Mouse (Mus musculus): ENCODE data around the gene Klhl18. TPM values are rescaled to one million over a fixed set of nuclear protein-coding genes. Genes with fewer than 3 reads are reported as not detected.
A peak's percentile ranks its signal among the peaks of the same experiment; 100 is the strongest.
"Not testable (repeated sequence)": the region's sequence is repeated elsewhere in the genome, so short reads cannot be mapped to it uniquely, and the experiment has no call there.

Gene Klhl18
- polyA plus RNA-seq, 1 experiment from 2014 or later = 8.7 TPM

DNA sequence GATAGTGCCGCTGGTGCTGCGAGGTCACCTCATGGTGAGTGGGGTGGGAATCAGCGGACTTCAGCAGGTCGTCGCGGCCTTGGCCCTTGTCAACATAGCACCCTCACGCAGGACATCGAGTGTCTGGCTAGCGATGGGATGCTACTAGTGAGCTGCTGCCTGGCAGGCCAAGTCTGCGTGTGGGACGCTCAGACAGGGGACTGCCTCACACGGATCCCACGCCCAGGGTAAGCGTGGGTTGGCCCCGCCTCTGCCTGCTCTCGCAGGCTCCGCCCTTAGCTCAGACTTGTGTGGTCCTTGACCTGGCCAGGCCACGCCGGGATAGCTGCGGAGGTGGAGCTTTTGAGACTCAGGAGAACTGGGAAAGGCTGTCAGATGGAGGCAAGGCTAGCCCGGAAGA, 95.8 kb downstream of the Klhl18 start:
- Histone ChIP-seq H3K9ac (ENCODE audit: low read length) (peak overlapping the region; percentile 46; the same call in 1 of the 2 replicates), H3K27ac (replicated peaks in 1 of 2; ENCODE audit: control insufficient read depth in 1 of 2, insufficient read depth in 1 of 2, low read depth in 2 of 2, low read length in 2 of 2) (no peak overlapping the region), H3K4me2 (ENCODE audit: low read length) (peak overlapping the region; percentile 58), H3K36me3 (ENCODE audit: control insufficient read depth, insufficient read depth, low read length) (peaks cover 64% of the 10 kb centered on the region), H3K4me1 (ENCODE audit: control insufficient read depth in 2 of 2, insufficient read depth in 2 of 2, low read length in 2 of 2) (peaks cover 0 to 6% of the 10 kb centered on the region in 2 experiments; a peak in 1 of 4 replicates), H3K27me3 (ENCODE audit: control insufficient read depth, insufficient read depth, low read length) (no peaks in the 10 kb centered on the region), H3K4me3 (ENCODE audit: control insufficient read depth in 1 of 2, insufficient read depth in 1 of 2, low read depth in 1 of 2, low read length in 2 of 2) (peak overlapping the region; percentile 11 to 18), H3K9me3 (ENCODE audit: control insufficient read depth, low read length) (no peaks in the 10 kb centered on the region)
- 0 out of 2 replicates have a peak, but pooled peaks have one; percentile 18 for ATAC-seq (ENCODE audit: insufficient number of reproducible peaks, insufficient read depth, low FRiP score, low read depth)
- WGBS = 22% methylated on average over 21 of the region's 21 CpGs

DNA sequence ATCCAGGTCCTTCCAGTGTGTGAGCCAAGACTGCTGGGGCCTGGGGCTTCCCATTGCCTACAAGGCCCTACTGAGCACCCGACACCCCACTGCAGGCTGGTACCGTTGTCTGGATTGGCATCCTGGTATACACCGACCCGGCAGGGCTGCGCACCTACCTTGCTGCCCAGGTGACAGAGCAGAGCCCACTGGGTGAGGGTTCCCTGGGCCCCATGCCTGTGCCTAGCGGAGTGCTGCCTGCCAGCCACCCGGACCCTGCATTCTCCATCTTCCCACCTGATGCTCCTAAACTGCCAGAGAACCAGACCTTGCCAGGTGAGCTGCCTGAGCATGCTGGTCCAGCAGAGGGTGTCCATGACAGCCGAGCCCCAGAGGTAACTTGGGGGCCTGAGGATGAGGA, 97.1 kb downstream of the Klhl18 start:
- peaks cover 53% of the 10 kb centered on the region for H3K36me3 ChIP-seq (ENCODE audit: control insufficient read depth, insufficient read depth, low read length)
- peaks cover 0 to 6% of the 10 kb centered on the region in 2 experiments; a peak in 1 of 4 replicates for H3K4me1 ChIP-seq (ENCODE audit: control insufficient read depth in 2 of 2, insufficient read depth in 2 of 2, low read length in 2 of 2)
- no peaks in the 10 kb centered on the region for H3K9me3 ChIP-seq (ENCODE audit: control insufficient read depth, low read length)
- no peak for ATAC-seq (ENCODE audit: insufficient number of reproducible peaks, insufficient read depth, low FRiP score, low read depth)
- H3K27ac ChIP-seq (replicated peaks in 1 of 2; ENCODE audit: control insufficient read depth in 1 of 2, insufficient read depth in 1 of 2, low read depth in 2 of 2, low read length in 2 of 2) = no peak overlapping the region
- H3K4me3 ChIP-seq (ENCODE audit: control insufficient read depth in 1 of 2, insufficient read depth in 1 of 2, low read depth in 1 of 2, low read length in 2 of 2) = no peak overlapping the region
- WGBS = 89% methylated on average over 8 of the region's 8 CpGs
- H3K4me2 ChIP-seq (ENCODE audit: low read length) = no peak overlapping the region
- no peak overlapping the region for H3K9ac ChIP-seq (ENCODE audit: low read length)
- no peaks in the 10 kb centered on the region for H3K27me3 ChIP-seq (ENCODE audit: control insufficient read depth, insufficient read depth, low read length)

DNA sequence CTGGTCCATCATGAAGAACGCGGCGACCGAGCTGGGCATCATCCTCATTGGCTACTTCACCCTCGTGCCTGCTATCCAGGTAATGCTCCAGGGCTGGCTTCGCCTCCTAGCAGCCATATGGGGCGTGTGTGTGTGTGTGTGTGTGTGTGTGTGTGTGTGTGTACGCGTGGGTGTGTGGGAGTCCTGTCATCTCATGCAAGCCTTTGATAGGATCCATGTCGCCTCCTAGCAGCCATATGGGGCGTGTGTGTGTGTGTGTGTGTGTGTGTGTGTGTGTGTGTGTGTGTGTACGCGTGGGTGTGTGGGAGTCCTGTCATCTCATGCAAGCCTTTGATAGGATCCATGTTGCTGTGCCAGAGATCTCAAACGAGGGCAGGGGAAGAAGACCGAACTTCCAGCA, 98.8 kb downstream of the Klhl18 start:
- not testable (repeated sequence) for H3K9me3 ChIP-seq (ENCODE audit: control insufficient read depth, low read length); H3K4me3 ChIP-seq (ENCODE audit: control insufficient read depth in 1 of 2, insufficient read depth in 1 of 2, low read depth in 1 of 2, low read length in 2 of 2); H3K27me3 ChIP-seq (ENCODE audit: control insufficient read depth, insufficient read depth, low read length); H3K4me2 ChIP-seq (ENCODE audit: low read length); H3K9ac ChIP-seq (ENCODE audit: low read length); H3K27ac ChIP-seq (replicated peaks in 1 of 2; ENCODE audit: control insufficient read depth in 1 of 2, insufficient read depth in 1 of 2, low read depth in 2 of 2, low read length in 2 of 2); H3K4me1 ChIP-seq (ENCODE audit: control insufficient read depth in 2 of 2, insufficient read depth in 2 of 2, low read length in 2 of 2); ATAC-seq (ENCODE audit: insufficient number of reproducible peaks, insufficient read depth, low FRiP score, low read depth)
- H3K36me3 ChIP-seq (ENCODE audit: control insufficient read depth, insufficient read depth, low read length) = peaks cover 53% of the 10 kb centered on the region
- WGBS = 81% methylated on average over 14 of the region's 15 CpGs

Other genes with a start within 250 kb of the Klhl18 start
- gene Cspg5, start 232.9 kb downstream of the Klhl18 start, polyA plus RNA-seq (2014; fragmentation: Nextera tagmentation; extraction: Ambion mirVana) = 1.9 and 2.5 TPM in 2 replicates
- 14.0 and 14.8 TPM in 2 replicates for gene Elp6, start 171.5 kb downstream of the Klhl18 start, polyA plus RNA-seq (2014; fragmentation: Nextera tagmentation; extraction: Ambion mirVana)
- gene Scap, start 143.4 kb downstream of the Klhl18 start, polyA plus RNA-seq (2014; fragmentation: Nextera tagmentation; extraction: Ambion mirVana) = 14.9 and 16.1 TPM in 2 replicates
- 10.3 and 12.5 TPM in 2 replicates for gene Ptpn23, start 68.5 kb downstream of the Klhl18 start, polyA plus RNA-seq (2014; fragmentation: Nextera tagmentation; extraction: Ambion mirVana)
- 1.1 and 4.2 TPM in 2 replicates for gene Ngp, start 56.9 kb downstream of the Klhl18 start, polyA plus RNA-seq (2014; fragmentation: Nextera tagmentation; extraction: Ambion mirVana)
- gene Kif9, start 264 bp upstream of the Klhl18 start, polyA plus RNA-seq (2014; fragmentation: Nextera tagmentation; extraction: Ambion mirVana) = 0.47 and 0.65 TPM in 2 replicates
- 32.7 and 35.6 TPM in 2 replicates for gene Setd2, start 55.9 kb upstream of the Klhl18 start, polyA plus RNA-seq (2014; fragmentation: Nextera tagmentation; extraction: Ambion mirVana)
- 8.4 and 12.2 TPM in 2 replicates for gene Nradd, start 147.8 kb upstream of the Klhl18 start, polyA plus RNA-seq (2014; fragmentation: Nextera tagmentation; extraction: Ambion mirVana)
- 2.4 and 2.7 TPM in 2 replicates for gene Nbeal2, start 177.5 kb upstream of the Klhl18 start, polyA plus RNA-seq (2014; fragmentation: Nextera tagmentation; extraction: Ambion mirVana)
- 146 and 147 TPM in 2 replicates for gene Ccdc12, start 179.8 kb upstream of the Klhl18 start, polyA plus RNA-seq (2014; fragmentation: Nextera tagmentation; extraction: Ambion mirVana)